Mouse (Mus musculus) stomach, postnatal 0 days (tissue): ENCODE measurements around the gene Baz1b.

ENCODE experiments used
- CTCF ChIP-seq: IDR thresholded peaks from 2 replicates; pipeline ENCODE4 v1.5.1; 2016; ENCODE audit warnings: antibody characterized with exemption, low read depth, mild to moderate bottlenecking, moderate library complexity
- EP300 ChIP-seq: optimal IDR thresholded peaks from 2 replicates; pipeline ENCODE3; 2016; ENCODE audit warnings: antibody characterized with exemption

DNA sequence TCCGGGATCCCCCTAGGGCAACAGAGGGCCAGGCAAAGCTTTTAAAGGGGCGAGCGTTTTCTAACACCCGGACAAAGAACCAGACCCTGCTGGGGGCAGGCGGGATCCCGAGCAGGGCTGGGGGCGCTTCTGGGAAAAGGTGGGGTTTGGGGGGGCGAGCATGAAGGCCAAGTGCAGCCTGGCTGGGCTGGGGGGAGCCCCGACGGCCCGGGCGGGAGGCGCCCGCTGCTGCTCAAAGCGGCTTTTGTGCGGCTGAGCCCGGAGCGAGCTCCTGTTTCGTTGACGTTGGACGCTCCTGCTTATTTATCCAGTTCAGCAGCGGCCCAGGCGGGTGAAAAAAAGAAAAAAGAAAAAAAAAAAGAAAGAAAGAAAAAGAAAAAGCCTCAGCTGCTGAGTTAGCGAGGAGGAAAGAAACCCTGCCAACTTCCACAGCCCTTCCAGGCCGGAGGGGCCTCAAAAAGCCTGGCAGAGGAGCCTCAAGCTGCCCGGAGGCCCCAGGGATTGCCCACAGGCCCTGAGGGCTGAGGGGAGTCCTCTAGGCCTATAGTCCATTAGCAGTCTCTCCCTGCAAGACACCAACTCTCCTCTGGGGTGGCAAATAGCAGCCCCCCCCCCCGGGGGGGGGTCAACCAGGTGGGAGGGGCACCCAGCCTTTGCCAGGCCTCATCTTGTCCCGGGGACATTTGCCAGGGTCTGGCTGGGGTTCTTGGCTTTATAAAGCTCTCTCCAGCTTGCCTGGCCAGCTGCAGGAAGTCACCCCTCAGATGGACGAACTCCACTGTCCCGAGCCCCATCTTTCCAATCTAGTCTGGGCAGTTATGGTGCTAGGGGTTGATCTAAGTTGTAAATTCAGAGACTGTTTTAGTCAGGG lies 71.5 kb downstream of the Baz1b start:
- TF ChIP-seq CTCF (no peak), EP300 (no peak)
